Mouse (Mus musculus) stomach, embryonic 15.5 days (tissue): ENCODE results near the gene Cntnap3. TPM values are rescaled to one million over a fixed set of nuclear protein-coding genes. Genes with fewer than 3 reads are reported as not detected.
A peak's percentile ranks its signal among the peaks of the same experiment; 100 is the strongest.
"Not testable (repeated sequence)": the region's sequence is repeated elsewhere in the genome, so short reads cannot be mapped to it uniquely, and the experiment has no call there.

ENCODE experiments used
- ATAC-seq: fragments of 200-750 bp; cut with Nextera tagmentation; 2 replicates; pipeline ENCODE4 v1.8.0; 2017; ENCODE audit warnings: low read depth, moderate number of reproducible peaks, moderate TSS enrichment; ENCODE audit not compliant: insufficient read depth, low FRiP score
- H3K27ac ChIP-seq: fragments of 300-500 bp; sonication (generic); 2 replicates; pipeline ENCODE4 v1.5.1; 2015; ENCODE audit warnings: mild to moderate bottlenecking, inconsistent platforms
- H3K27me3 ChIP-seq: fragments of 300-500 bp; sonication (generic); replicated peaks from 2 replicates; pipeline ENCODE4 v1.6.1; 2015; ENCODE audit warnings: inconsistent platforms
- H3K36me3 ChIP-seq: fragments of 300-500 bp; sonication (generic); 2 replicates; pipeline ENCODE4 v1.6.1; 2015; ENCODE audit warnings: inconsistent platforms
- H3K4me1 ChIP-seq: fragments of 300-500 bp; sonication (generic); 2 replicates; pipeline ENCODE4 v1.6.1; 2015; ENCODE audit warnings: inconsistent platforms
- H3K4me2 ChIP-seq: fragments of 300-500 bp; sonication (generic); 2 replicates; pipeline ENCODE4 v1.6.1; 2015; ENCODE audit warnings: mild to moderate bottlenecking, inconsistent platforms
- H3K4me3 ChIP-seq: fragments of 300-500 bp; sonication (generic); replicated peaks from 2 replicates; pipeline ENCODE4 v1.5.1; 2015; ENCODE audit warnings: inconsistent platforms
- H3K9ac ChIP-seq: fragments of 300-500 bp; sonication (generic); 2 replicates; pipeline ENCODE4 v1.6.1; 2015; ENCODE audit warnings: inconsistent platforms
- H3K9me3 ChIP-seq: fragments of 300-500 bp; sonication (generic); 2 replicates; pipeline ENCODE4 v1.6.1; 2016; ENCODE audit warnings: inconsistent platforms
- WGBS: fragments of 180-500 bp; shearing (Covaris S2); methylation state at CpG from one replicate; pipeline ENCODE4 v1.1.7; 2015; 5-methylcytosine and 5-hydroxymethylcytosine counted together
- polyA plus RNA-seq: library from polyadenylated mRNA; unstranded; fragments of >200 nt; fragmentation: Nextera tagmentation; extraction: Ambion mirVana; gene quantifications from 2 replicates; pipeline ENCODE4 v1.2.1, GENCODE M21; 2015

Gene Cntnap3
- 0.57 and 0.61 TPM in 2 replicates for polyA plus RNA-seq

GRCm38 (mm10) chr13:64903585-64904208 is at the start of gene Cntnap3:
Gene Cntnap3 (minus strand): TSS chr13:64903955.
- no peaks in the 10 kb centered on the region for H3K36me3 ChIP-seq
- peak within 1 kb of the TSS; percentile 23; the same call in 1 of the 2 replicates for H3K4me3 ChIP-seq
- H3K27ac ChIP-seq = no peak within 1 kb of the TSS
- peak within 1 kb of the TSS; percentile 34; the same call in 1 of the 2 replicates for H3K4me2 ChIP-seq
- H3K27me3 ChIP-seq = no peaks in the 10 kb centered on the region
- H3K9me3 ChIP-seq = no peaks in the 10 kb centered on the region
- H3K4me1 ChIP-seq = no peaks in the 10 kb centered on the region
- 7% methylated on average over 16 of the region's 16 CpGs for WGBS
- H3K9ac ChIP-seq = no peak within 1 kb of the TSS
- peak; percentile 60; the same call in 1 of the 2 replicates for ATAC-seq

- Histone ChIP-seq H3K4me1 (no peaks in the 10 kb centered on the region), H3K4me3 (no peak within 1 kb of the TSS), H3K9ac (no peak within 1 kb of the TSS), H3K27me3 (no peaks in the 10 kb centered on the region), H3K27ac (no peak within 1 kb of the TSS), H3K36me3 (no peaks in the 10 kb centered on the region), H3K4me2 (no peak within 1 kb of the TSS), H3K9me3 (no peaks in the 10 kb centered on the region)
- no peak for ATAC-seq
- 64% methylated on average over 1 of the region's 1 CpGs for WGBS
Measured at GRCm38 (mm10) chr13:64917191-64917590, 13.4 kb upstream of the Cntnap3 start, which contains the start of gene Spata31. Gene Spata31 (plus strand): TSS chr13:64917406.

- H3K27ac ChIP-seq = no peak overlapping the region
- no peak overlapping the region for H3K4me2 ChIP-seq
- H3K4me1 ChIP-seq = no peaks in the 10 kb centered on the region
- no peak for ATAC-seq
- H3K27me3 ChIP-seq = no peaks in the 10 kb centered on the region
- no peaks in the 10 kb centered on the region for H3K36me3 ChIP-seq
- H3K4me3 ChIP-seq = no peak overlapping the region
- 56% methylated on average over 1 of the region's 1 CpGs for WGBS
- no peak overlapping the region for H3K9ac ChIP-seq
- H3K9me3 ChIP-seq = no peaks in the 10 kb centered on the region
Measured at GRCm38 (mm10) chr13:64903132-64903531, 623 bp downstream of the Cntnap3 start.

- Histone ChIP-seq H3K27me3 (no peaks in the 10 kb centered on the region), H3K9ac (no peak overlapping the region), H3K4me1 (no peaks in the 10 kb centered on the region), H3K4me2 (no peak overlapping the region), H3K36me3 (no peaks in the 10 kb centered on the region), H3K27ac (no peak overlapping the region), H3K9me3 (no peaks in the 10 kb centered on the region), H3K4me3 (no peak overlapping the region)
- 81% methylated on average over 3 of the region's 3 CpGs for WGBS
- no peak for ATAC-seq
Measured at GRCm38 (mm10) chr13:64865397-64865796, 38.4 kb downstream of the Cntnap3 start.

- not testable (repeated sequence) for H3K9ac ChIP-seq, ATAC-seq, H3K4me3 ChIP-seq, H3K9me3 ChIP-seq, H3K27ac ChIP-seq, H3K4me2 ChIP-seq, H3K4me1 ChIP-seq, H3K36me3 ChIP-seq, H3K27me3 ChIP-seq
- whole genome bisulfite sequencing = 50% methylated on average over 5 of the region's 5 CpGs
Measured at GRCm38 (mm10) chr13:64824856-64825255, 78.9 kb downstream of the Cntnap3 start.

- WGBS = 84% methylated on average over 3 of the region's 3 CpGs
Measured at GRCm38 (mm10) chr13:64745383-64745782, 158.4 kb downstream of the Cntnap3 start.

GRCm38 (mm10) chr13:64732244-64732643 is 171.5 kb downstream of the Cntnap3 start:
- 36% methylated on average over 3 of the region's 3 CpGs for WGBS
- H3K27ac ChIP-seq = no peak overlapping the region
- no peak overlapping the region for H3K4me3 ChIP-seq
- H3K27me3 ChIP-seq = no peaks in the 10 kb centered on the region
- no peaks in the 10 kb centered on the region for H3K4me1 ChIP-seq
- H3K9ac ChIP-seq = no peak overlapping the region
- H3K4me2 ChIP-seq = no peak overlapping the region
- ATAC-seq = no peak
- no peaks in the 10 kb centered on the region for H3K9me3 ChIP-seq
- H3K36me3 ChIP-seq = no peaks in the 10 kb centered on the region

More at GRCm38 (mm10) chr13:64745383-64745782, 158.4 kb downstream of the Cntnap3 start:
- H3K4me2 ChIP-seq = no peak overlapping the region
- H3K27me3 ChIP-seq = no peaks in the 10 kb centered on the region
- no peaks in the 10 kb centered on the region for H3K9me3 ChIP-seq
- H3K36me3 ChIP-seq = no peaks in the 10 kb centered on the region
- H3K4me1 ChIP-seq = no peaks in the 10 kb centered on the region
- H3K9ac ChIP-seq = no peak overlapping the region
- no peak overlapping the region for H3K4me3 ChIP-seq
- no peak overlapping the region for H3K27ac ChIP-seq
- no peak for ATAC-seq

- no peaks in the 10 kb centered on the region for H3K9me3 ChIP-seq
- H3K36me3 ChIP-seq = no peaks in the 10 kb centered on the region
- H3K4me1 ChIP-seq = no peaks in the 10 kb centered on the region
- H3K9ac ChIP-seq = no peak overlapping the region
- H3K27ac ChIP-seq = no peak overlapping the region
- no peak overlapping the region for H3K4me2 ChIP-seq
- no peaks in the 10 kb centered on the region for H3K27me3 ChIP-seq
- ATAC-seq = no peak
- H3K4me3 ChIP-seq = no peak overlapping the region
- 80% methylated on average over 2 of the region's 2 CpGs for WGBS
Measured at GRCm38 (mm10) chr13:64716791-64717190, 187.0 kb downstream of the Cntnap3 start.

GRCm38 (mm10) chr13:64692463-64692862 is 211.3 kb downstream of the Cntnap3 start:
- no peaks in the 10 kb centered on the region for H3K36me3 ChIP-seq
- H3K9ac ChIP-seq = no peak overlapping the region
- H3K27me3 ChIP-seq = no peaks in the 10 kb centered on the region
- H3K27ac ChIP-seq = no peak overlapping the region
- H3K4me2 ChIP-seq = no peak overlapping the region
- no peaks in the 10 kb centered on the region for H3K4me1 ChIP-seq
- H3K9me3 ChIP-seq = no peaks in the 10 kb centered on the region
- no peak for ATAC-seq
- WGBS = 72% methylated on average over 1 of the region's 1 CpGs
- H3K4me3 ChIP-seq = no peak overlapping the region

Other genes starting within 250 kb of the Cntnap3 start
- gene Spata31, start 13.5 kb upstream of the Cntnap3 start, polyA plus RNA-seq = not detected in 2 replicates
- gene Spata31d1c, start 129.1 kb upstream of the Cntnap3 start, polyA plus RNA-seq = not detected in 2 replicates
- gene Prss47, start 148.8 kb upstream of the Cntnap3 start, polyA plus RNA-seq = not detected in 2 replicates
- gene Mfsd14b, start 209.0 kb upstream of the Cntnap3 start, polyA plus RNA-seq = 56.9 and 59.5 TPM in 2 replicates
- gene Olfr465-ps1, start 234.1 kb upstream of the Cntnap3 start, polyA plus RNA-seq = not detected in 2 replicates
- not detected in 2 replicates for gene Olfr466, start 246.3 kb upstream of the Cntnap3 start, polyA plus RNA-seq